Mouse (Mus musculus): Measurements from ENCODE around the gene Dyrk1a. TPM values are rescaled to one million over a fixed set of nuclear protein-coding genes. Genes with fewer than 3 reads are reported as not detected.

The Dyrk1a gene
- 131 TPM for total RNA-seq (2023)

DNA sequence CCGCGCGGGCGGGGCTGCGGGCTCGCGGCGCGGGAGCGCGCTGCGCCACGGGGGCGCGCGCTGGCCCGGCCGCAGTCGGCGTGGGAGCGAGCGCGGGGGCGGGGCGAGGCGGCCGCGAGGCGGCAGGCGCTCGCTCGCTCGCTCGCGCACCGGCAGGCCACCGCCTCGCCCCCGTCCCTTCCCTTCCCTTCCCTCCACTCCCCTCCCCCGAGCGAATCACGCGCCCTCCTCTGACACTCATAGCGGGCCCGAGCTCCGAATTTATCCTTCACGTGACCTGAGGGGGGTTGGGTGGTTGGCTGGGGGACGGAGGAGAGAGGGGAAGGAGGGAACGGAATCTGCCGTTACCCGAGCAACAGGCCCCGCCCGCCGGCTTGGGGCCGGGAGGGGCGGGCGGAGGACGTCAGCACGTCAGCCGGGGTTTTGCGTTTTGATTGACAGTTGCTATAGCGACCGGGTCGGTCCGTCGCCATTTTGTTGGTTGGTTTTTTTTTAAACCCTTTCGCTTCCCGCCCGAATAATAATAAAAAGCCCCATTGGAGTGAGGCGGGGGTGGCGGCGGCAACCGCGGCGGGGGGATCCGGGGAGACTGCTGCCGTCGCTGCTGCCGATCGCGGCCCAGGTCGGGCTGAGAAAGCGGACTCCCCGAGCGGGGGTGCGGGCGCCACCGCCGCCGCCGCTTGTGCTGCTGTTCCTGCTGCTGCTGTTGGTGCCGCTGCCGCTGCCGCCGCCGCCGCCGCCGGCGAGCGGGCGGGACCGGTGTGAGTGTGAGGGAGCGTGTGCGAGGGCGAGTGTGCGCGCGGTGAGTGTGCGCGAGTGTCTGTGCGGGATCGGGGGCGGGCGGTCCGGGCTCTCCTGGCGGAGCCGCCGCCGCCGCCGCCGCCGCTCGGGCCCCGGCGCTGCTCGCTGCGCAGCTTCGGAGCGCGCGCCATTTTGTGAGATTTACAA lies at the start of gene Dyrk1a:
Gene Dyrk1a (plus strand): TSS at position 782 of the 948 bp plus-strand sequence.

DNA sequence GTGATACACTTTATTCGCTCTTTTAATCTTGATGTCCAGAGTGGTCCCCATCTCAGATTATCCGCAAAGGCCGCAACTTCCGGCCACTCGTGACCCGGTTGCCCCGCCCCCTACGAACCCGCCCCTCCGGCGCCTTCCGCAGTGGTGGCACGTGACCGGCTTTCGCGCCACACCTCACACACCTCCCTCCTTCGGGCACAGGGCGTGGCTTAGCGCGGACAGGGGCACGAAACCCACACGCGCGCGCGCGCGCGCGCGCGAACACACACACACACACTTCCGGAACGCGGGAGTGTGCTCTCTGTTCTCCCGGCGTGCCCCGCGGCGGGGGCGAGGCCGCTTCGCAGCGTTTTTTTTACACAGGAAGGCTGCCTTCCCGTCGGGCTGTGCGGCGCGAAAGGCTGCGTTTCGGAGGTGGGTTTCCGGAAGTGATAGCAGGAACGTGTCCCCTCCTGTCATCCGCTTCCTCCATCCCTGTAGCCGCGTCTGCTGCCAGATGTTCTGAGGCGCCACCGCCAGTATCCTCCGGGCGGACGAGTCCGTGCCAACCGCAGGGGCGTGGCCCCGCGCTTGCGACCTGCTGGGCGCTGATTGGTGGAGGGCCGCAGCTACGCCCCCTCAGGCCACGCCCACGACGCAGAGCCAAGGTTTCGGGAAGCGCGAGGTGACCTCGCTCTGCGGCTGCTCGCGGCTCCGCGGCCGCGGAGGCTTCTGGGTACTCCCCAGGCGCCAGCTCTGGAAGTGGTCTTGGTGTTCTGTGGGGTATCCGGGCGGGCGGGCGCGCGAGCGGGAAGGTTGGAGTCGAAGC lies 43.3 kb upstream of the Dyrk1a start, which contains the start of gene Vps26c:
Gene Vps26c (minus strand): TSS at position 487 of the 808 bp plus-strand sequence.

Other genes with a start within 250 kb of the Dyrk1a start
- gene Ripply3, start 241.6 kb upstream of the Dyrk1a start, total RNA-seq (2023): not detected
- 134 TPM for gene Ttc3, start 199.4 kb upstream of the Dyrk1a start, total RNA-seq (2023)
- gene Pigp, start 198.2 kb upstream of the Dyrk1a start, total RNA-seq (2023): 36.0 TPM
- 30.2 TPM for gene Vps26c, start 43.2 kb upstream of the Dyrk1a start, total RNA-seq (2023)